Mouse (Mus musculus) CH12.LX (cell line): ENCODE measurements around the gene Pum1.

ENCODE experiments used
- BHLHE40 ChIP-seq: IDR thresholded peaks from 2 replicates; pipeline ENCODE4 v1.6.1; 2011; ENCODE audit warnings: mild to moderate bottlenecking, low read depth, low read length, improper control_type of control experiment
- CTCF ChIP-seq, 2 experiments: IDR thresholded peaks in 1 of 2; conservative IDR thresholded peaks in 1 of 2; 2 replicates each; pipeline ENCODE4 v1.5.1; 2011 to 2012; ENCODE audit warnings: low read depth in 2 of 2, low read length in 2 of 2, improper control_type of control experiment in 1 of 2, inconsistent platforms in 1 of 2, mild to moderate bottlenecking in 1 of 2, moderate library complexity in 1 of 2
- ELF1 ChIP-seq: IDR thresholded peaks from 2 replicates; pipeline ENCODE4 v1.6.1; 2014; ENCODE audit warnings: low read depth, mild to moderate bottlenecking, inconsistent platforms, low read length, improper control_type of control experiment
- JUND ChIP-seq: conservative IDR thresholded peaks from 2 replicates; pipeline ENCODE4 v1.6.1; 2011; ENCODE audit warnings: low read depth, low read length, improper control_type of control experiment
- KAT2A ChIP-seq: IDR thresholded peaks from 2 replicates; pipeline ENCODE4 v1.6.1; 2012; ENCODE audit warnings: low read length, improper control_type of control experiment, inconsistent platforms; ENCODE audit not compliant: insufficient replicate concordance
- MAFK ChIP-seq: IDR thresholded peaks from 2 replicates; pipeline ENCODE4 v1.6.1; 2011; ENCODE audit warnings: low read length, improper control_type of control experiment; ENCODE audit not compliant: insufficient replicate concordance
- NELFE ChIP-seq: IDR thresholded peaks from 2 replicates; pipeline ENCODE4 v1.6.1; 2011; ENCODE audit warnings: low read depth, low read length, improper control_type of control experiment
- POLR2A ChIP-seq: IDR thresholded peaks from 2 replicates; pipeline ENCODE4 v1.6.1; 2011; ENCODE audit warnings: low read depth, mild to moderate bottlenecking, improper control_type of control experiment, low read length
- TBP ChIP-seq: conservative IDR thresholded peaks from 2 replicates; pipeline ENCODE4 v1.6.1; 2011; ENCODE audit warnings: low read depth, low read length, improper control_type of control experiment
- UBTF ChIP-seq: IDR thresholded peaks from 2 replicates; pipeline ENCODE4 v1.6.1; 2012; ENCODE audit warnings: low read depth, mild to moderate bottlenecking, inconsistent platforms, low read length, improper control_type of control experiment, moderate library complexity
- USF2 ChIP-seq: conservative IDR thresholded peaks from 2 replicates; pipeline ENCODE4 v1.6.1; 2011; ENCODE audit warnings: low read depth, low read length, improper control_type of control experiment

- TF ChIP-seq CTCF (conservative IDR thresholded peaks at IDR 0.05 in 1 of 2, IDR thresholded peaks at IDR 0.05 in 1 of 2; ENCODE audit: low read depth in 2 of 2, low read length in 2 of 2) (no peak), USF2 (no peak), POLR2A (no peak), UBTF (no peak), TBP (no peak), MAFK (no peak), ELF1 (no peak), JUND (no peak), NELFE (no peak), KAT2A (no peak), BHLHE40 (no peak)
Measured at GRCm38 (mm10) chr4:130803591-130803990, 140.5 kb downstream of the Pum1 start.
